Mouse (Mus musculus) G1E (cell line): ENCODE results near the gene Plekhf1. TPM values are rescaled to one million over a fixed set of nuclear protein-coding genes. Genes with fewer than 3 reads are reported as not detected.

Source experiments
- ATAC-seq: 2 replicates; pipeline ENCODE4 v1.8.0; 2016; ENCODE audit warnings: mild to moderate bottlenecking; ENCODE audit not compliant: insufficient number of reproducible peaks, poor library complexity, low FRiP score, severe bottlenecking; ENCODE audit errors: extremely low read depth
- DNase-seq: peaks from one replicate; pipeline ENCODE4 v3.0.0; 2012; ENCODE audit warnings: low spot score
- H3K27me3 ChIP-seq: 2 replicates; pipeline ENCODE4 v1.6.1; 2012; ENCODE audit warnings: mild to moderate bottlenecking, low read length, inconsistent platforms; ENCODE audit not compliant: insufficient read depth
- H3K36me3 ChIP-seq: replicated peaks from 2 replicates; pipeline ENCODE3; 2012; ENCODE audit warnings: mild to moderate bottlenecking, inconsistent platforms
- H3K4me1 ChIP-seq: 2 replicates; pipeline ENCODE4 v1.6.1; 2012; ENCODE audit warnings: low read depth, low read length, inconsistent platforms, mixed read lengths; ENCODE audit not compliant: insufficient read depth
- H3K4me3 ChIP-seq: 2 replicates; pipeline ENCODE4 v1.5.1; 2012; ENCODE audit warnings: low read depth, mild to moderate bottlenecking, inconsistent platforms, low read length, moderate library complexity, mixed read lengths
- H3K9me3 ChIP-seq: replicated peaks from 2 replicates; pipeline ENCODE4 v1.6.1; 2012; ENCODE audit warnings: inconsistent platforms
- CTCF ChIP-seq: IDR thresholded peaks from 2 replicates; pipeline ENCODE4 v1.5.1; 2012; ENCODE audit warnings: low read depth, low read length, inconsistent platforms, mixed read lengths
- GATA1 ChIP-seq: IDR thresholded peaks from 2 replicates; pipeline ENCODE4 v1.6.1; 2012; ENCODE audit warnings: borderline replicate concordance, low read length, inconsistent platforms, mixed read lengths
- GATA2 ChIP-seq: IDR thresholded peaks from 2 replicates; pipeline ENCODE4 v1.6.1; 2012; ENCODE audit warnings: low read depth, low read length, inconsistent platforms, borderline replicate concordance
- POLR2AphosphoS5 ChIP-seq: IDR thresholded peaks from 2 replicates; pipeline ENCODE4 v1.6.1; 2012; ENCODE audit warnings: low read depth, low read length, inconsistent platforms; ENCODE audit not compliant: insufficient replicate concordance
- TAL1 ChIP-seq: conservative IDR thresholded peaks from 2 replicates; pipeline ENCODE4 v1.6.1; 2012; ENCODE audit warnings: low read depth, low read length, inconsistent platforms, mixed read lengths
- polyA plus RNA-seq: library from polyadenylated mRNA; stranded (reverse); fragments of >175 nt; gene quantifications from 2 replicates; pipeline ENCODE4 v1.2.3, GENCODE M21; 2012
- total RNA-seq, 2 experiments: library from RNA; stranded (forward) in 1 of 2; stranded (reverse) in 1 of 2; fragments of 200-1000 nt in 1 of 2; fragments of >200 nt in 1 of 2; fragmentation: Nextera tagmentation in 1 of 2; gene quantifications; 2 replicates each; pipeline ENCODE4 v1.2.3; 2014 to 2017

Plekhf1 gene
- total and polyA plus RNA-seq, 3 experiments: 0.60 to 1.2 (median 0.93) TPM

DNA sequence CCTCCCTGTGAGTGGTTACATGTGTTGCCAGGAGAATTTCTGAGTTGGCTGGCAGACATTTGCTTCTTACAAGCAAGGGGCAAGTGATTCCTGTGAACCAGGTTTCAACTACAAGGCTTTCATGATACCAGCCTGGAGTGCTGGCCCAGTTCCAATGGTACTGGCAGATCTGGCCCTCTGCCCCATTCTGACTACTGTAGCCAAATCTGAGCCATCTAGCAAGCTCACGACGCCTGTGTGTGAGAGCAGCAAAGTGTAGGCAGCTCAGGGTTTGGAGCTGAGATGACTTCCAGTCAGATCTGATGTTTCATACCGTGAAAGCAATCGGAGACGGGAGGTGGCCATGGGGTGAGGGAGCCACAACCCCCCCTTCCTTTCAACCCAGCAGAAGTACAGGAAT is 34.6 kb upstream of the Plekhf1 start:
- DNase-seq (no peak), ATAC-seq (no peak)
- TF ChIP-seq TAL1 (no peak), GATA2 (no peak), POLR2AphosphoS5 (no peak), GATA1 (no peak), CTCF (no peak)
- H3K4me3 ChIP-seq: no peak overlapping the region
- H3K9me3 ChIP-seq: no peaks in the 10 kb centered on the region
- H3K36me3 ChIP-seq: peaks cover 62% of the 10 kb centered on the region
- no peaks in the 10 kb centered on the region for H3K4me1 ChIP-seq
- H3K27me3 ChIP-seq: no peaks in the 10 kb centered on the region

DNA sequence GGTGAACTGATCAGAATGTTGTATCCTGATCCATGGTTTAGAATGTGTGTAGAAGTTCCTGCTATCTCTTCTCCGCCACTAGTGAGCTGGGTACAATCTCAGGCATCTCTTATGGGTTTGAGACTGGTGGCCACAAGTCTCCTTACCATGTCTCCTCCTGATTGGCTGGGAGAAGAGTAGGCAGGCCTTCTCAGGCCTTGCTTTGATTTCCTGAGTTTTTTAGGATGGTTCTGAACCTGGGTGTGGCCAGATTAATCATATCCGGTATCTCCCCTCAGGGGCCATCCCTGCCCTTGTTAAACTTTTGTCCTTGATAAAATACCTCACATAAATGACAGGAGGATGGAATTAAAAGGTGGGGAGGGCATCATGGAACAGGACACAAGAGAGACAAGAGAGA is 31.8 kb upstream of the Plekhf1 start:
- DNase-seq (no peak), ATAC-seq (no peak)
- Histone ChIP-seq H3K36me3 (peaks cover 35% of the 10 kb centered on the region), H3K27me3 (no peaks in the 10 kb centered on the region), H3K9me3 (no peaks in the 10 kb centered on the region), H3K4me3 (no peak overlapping the region), H3K4me1 (no peaks in the 10 kb centered on the region)
- TF ChIP-seq POLR2AphosphoS5 (no peak), CTCF (no peak), TAL1 (no peak), GATA2 (no peak), GATA1 (no peak)

DNA sequence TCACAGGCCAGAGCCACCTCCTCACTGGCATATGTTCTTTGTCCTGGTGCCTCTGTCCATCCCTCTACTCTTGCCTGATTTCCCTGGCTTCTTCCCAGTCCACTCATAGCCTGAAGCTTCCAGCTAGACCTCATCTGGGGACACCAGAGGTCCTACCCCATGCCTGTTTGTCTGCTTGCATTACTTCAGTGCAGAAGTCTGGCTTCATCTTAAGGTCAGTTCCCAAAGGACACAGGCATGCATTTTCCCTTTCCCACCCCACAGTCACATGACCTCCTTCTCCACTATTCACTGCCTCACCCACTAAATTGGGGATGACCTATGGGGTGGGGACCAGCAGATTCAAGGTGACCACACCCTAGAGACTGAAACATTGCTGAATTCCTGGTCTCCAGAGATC is 25.6 kb upstream of the Plekhf1 start:
- H3K9me3 ChIP-seq: no peaks in the 10 kb centered on the region
- no peak for TF ChIP-seq POLR2AphosphoS5
- TF ChIP-seq TAL1: no peak
- TF ChIP-seq GATA2: no peak
- TF ChIP-seq GATA1: no peak
- no peak for TF ChIP-seq CTCF
- no peaks in the 10 kb centered on the region for H3K36me3 ChIP-seq
- H3K4me1 ChIP-seq: no peaks in the 10 kb centered on the region
- ATAC-seq: no peak
- DNase-seq: no peak
- H3K4me3 ChIP-seq: no peak overlapping the region
- no peaks in the 10 kb centered on the region for H3K27me3 ChIP-seq

DNA sequence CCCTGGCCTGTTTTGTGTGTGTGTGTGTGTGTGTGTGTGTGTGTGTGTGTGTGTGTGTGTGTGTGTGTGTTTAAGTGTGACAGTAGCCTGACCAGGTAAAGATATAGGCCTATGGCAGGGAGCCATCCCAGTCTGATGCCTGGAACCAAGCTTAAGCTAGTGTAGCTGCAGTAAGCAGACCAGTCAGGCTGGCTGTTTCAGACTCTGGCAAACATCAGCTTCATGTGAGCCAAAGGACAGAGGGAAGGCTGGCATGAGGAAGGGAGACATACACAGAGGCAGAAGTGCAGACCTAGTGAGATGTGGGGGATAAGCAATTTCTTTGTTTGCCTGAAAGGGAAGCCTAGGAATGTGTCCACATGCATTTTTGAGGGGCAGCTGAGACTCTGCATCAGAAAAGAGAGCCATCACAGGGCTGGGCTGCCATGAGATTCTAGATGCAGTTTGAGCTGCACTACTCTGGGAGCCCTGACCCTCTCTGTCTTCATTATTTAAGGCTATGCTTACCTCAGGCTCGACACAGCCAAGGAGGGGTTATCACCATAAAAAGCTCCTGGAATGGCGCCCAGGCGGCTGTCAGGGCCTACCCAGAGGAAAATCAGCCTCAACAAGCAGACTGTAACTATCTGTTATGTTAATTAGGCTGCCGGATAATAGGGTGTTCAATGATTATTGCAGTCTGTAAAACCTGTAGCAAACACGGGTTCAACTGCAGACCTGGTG is 23.8 kb upstream of the Plekhf1 start:
- TF ChIP-seq GATA1 (no peak), TAL1 (no peak), CTCF (no peak), POLR2AphosphoS5 (no peak), GATA2 (no peak)
- ATAC-seq: no peak
- DNase-seq: no peak
- Histone ChIP-seq H3K27me3 (no peaks in the 10 kb centered on the region), H3K9me3 (no peaks in the 10 kb centered on the region), H3K36me3 (no peaks in the 10 kb centered on the region), H3K4me3 (no peak overlapping the region), H3K4me1 (no peaks in the 10 kb centered on the region)

DNA sequence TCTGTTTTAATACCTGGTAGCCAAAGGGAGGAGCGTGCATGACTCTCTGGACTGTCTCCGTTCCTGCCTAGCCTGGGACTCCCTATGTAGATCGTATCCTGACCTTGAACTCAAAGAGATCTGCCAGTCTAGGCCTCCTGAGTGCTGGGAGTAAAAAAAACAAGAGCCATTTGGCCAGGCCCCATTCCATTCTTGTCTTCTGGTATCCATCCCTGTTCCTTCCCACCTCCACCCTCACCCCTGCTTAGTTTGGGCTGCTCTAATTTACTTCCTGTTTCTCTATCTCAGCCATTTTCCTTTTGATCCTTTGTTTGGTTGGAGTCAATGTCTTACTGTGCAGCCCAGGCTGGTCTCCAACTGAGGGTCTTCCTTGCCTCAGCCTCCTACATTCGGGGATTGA is 14.6 kb upstream of the Plekhf1 start:
- Histone ChIP-seq H3K4me3 (no peak overlapping the region), H3K27me3 (no peaks in the 10 kb centered on the region), H3K9me3 (no peaks in the 10 kb centered on the region), H3K36me3 (no peaks in the 10 kb centered on the region), H3K4me1 (no peaks in the 10 kb centered on the region)
- no peak for TF ChIP-seq TAL1
- no peak for TF ChIP-seq CTCF
- no peak for TF ChIP-seq GATA2
- TF ChIP-seq POLR2AphosphoS5: no peak
- TF ChIP-seq GATA1: no peak
- ATAC-seq (no peak), DNase-seq (no peak)

DNA sequence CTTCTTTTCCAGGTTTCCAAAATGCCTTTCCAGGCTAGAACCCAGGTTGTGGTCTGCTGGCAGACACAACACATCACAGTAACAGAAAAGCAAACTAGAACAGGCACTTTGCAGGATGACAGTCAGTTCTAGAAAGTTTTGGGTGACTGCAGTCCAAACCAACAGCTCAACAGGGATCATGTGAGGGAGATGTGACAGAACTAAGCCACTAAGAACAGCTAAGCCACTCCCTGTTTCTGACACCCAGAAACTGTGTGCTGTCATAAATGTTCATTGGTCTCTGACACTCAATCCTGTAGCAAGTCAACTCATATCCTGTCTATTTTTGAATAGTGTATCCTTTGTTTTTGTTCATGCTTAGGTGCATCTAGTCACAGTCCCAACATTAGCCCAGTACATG is 9.3 kb upstream of the Plekhf1 start:
- no peak overlapping the region for H3K4me3 ChIP-seq
- H3K4me1 ChIP-seq: no peaks in the 10 kb centered on the region
- no peaks in the 10 kb centered on the region for H3K9me3 ChIP-seq
- no peaks in the 10 kb centered on the region for H3K36me3 ChIP-seq
- TF ChIP-seq CTCF: no peak
- no peak for TF ChIP-seq GATA1
- TF ChIP-seq TAL1: no peak
- no peak for TF ChIP-seq POLR2AphosphoS5
- TF ChIP-seq GATA2: no peak
- DNase-seq (no peak), ATAC-seq (no peak)
- H3K27me3 ChIP-seq: no peaks in the 10 kb centered on the region
